In the genomic region with DNA sequence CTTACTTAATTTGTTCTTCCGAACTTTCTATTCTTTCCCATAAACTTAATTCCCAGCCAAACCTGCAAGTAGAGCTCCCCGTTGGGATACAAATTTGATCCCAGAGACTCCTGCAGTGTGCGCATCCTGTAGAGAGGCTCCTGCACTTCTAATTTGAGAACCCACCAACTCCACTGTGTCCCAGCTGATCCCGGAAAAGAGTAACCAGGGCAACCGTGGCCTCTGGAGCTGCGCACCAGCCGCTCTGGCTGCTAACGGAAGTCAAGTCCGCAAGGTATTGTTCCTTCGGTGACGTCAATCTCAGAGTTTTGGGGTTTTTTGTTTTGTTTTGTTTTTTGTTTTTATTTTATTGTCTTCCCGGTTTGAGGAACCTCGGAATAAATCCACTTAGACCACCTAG, we compare ENCODE assay signal across 17 mouse cellular contexts. TPM values are rescaled to one million over a fixed set of nuclear protein-coding genes. Genes with fewer than 3 reads are reported as not detected.
DNase-seq lines count a peak whose midpoint lies in the region; ATAC-seq and TF ChIP-seq lines count a peak whose summit lies in the region.
"Had no signal": no experiment of that assay in that cellular context is flagged by ENCODE, and none has a peak within 500 bp of the region (broad histone marks: within the 10 kb centered on the region; RNA-seq: fewer than 3 reads in every experiment).

No protein-coding gene starts in this region.

- H3K4me2 ChIP-seq in forebrain, embryonic 16.5 days (ENCODE audit: low read length), result no peak overlapping the region
- H3K4me2 ChIP-seq in forebrain, embryonic 15.5 days (replicated peaks), result no peak overlapping the region
- peak overlapping the region; percentile 33; the same call in 1 of the 2 replicates for H3K4me2 ChIP-seq in heart, postnatal 0 days (ENCODE audit: low read depth, low read length)
- H3K4me2 ChIP-seq in neural tube, embryonic 11.5 days (ENCODE audit: low read depth), result no peak overlapping the region
- H3K4me2 ChIP-seq in neural tube, embryonic 15.5 days, result no peak overlapping the region
- H3K4me2 ChIP-seq: embryonic facial prominence, embryonic 15.5 days; liver, embryonic 15.5 days had no signal

- TF ChIP-seq CTCF in heart, postnatal 0 days (IDR thresholded peaks at IDR 0.05; ENCODE audit: low read depth), result no peak

- no peak for DNase-seq in heart, postnatal 0 days (ENCODE audit: low spot score)
- DNase-seq in heart, adult 9 months (ENCODE audit: low spot score in 2 of 2), result no peak
- peak; percentile 36 for DNase-seq in neural tube, embryonic 11.5 days (ENCODE audit: low spot score)
- DNase-seq in adrenal gland, postnatal 10 days, result no peak
- DNase-seq in kidney, postnatal 14 days, result no peak
- DNase-seq: adrenal gland, postnatal 25 days; B cell, adult 2 months; cerebellum, postnatal 14 days; kidney, adult 11 months; kidney, postnatal 25 days had no signal

- no peak overlapping the region for H3K9ac ChIP-seq in forebrain, embryonic 16.5 days (replicated peaks; ENCODE audit: low read depth, low read length)
- no peak overlapping the region for H3K9ac ChIP-seq in forebrain, embryonic 15.5 days (replicated peaks)
- H3K9ac ChIP-seq in heart, postnatal 0 days (replicated peaks; ENCODE audit: low read depth, low read length), result no peak overlapping the region
- no peak overlapping the region for H3K9ac ChIP-seq in neural tube, embryonic 11.5 days (ENCODE audit: low read length)
- no peak overlapping the region for H3K9ac ChIP-seq in neural tube, embryonic 15.5 days (replicated peaks)
- H3K9ac ChIP-seq: embryonic facial prominence, embryonic 15.5 days; liver, embryonic 15.5 days had no signal

- H3K27ac ChIP-seq in forebrain, embryonic 16.5 days (ENCODE audit: low read length), result no peak overlapping the region
- no peak overlapping the region for H3K27ac ChIP-seq in forebrain, embryonic 15.5 days (replicated peaks)
- no peak overlapping the region for H3K27ac ChIP-seq in heart, postnatal 0 days (ENCODE audit: low read depth)
- H3K27ac ChIP-seq in neural tube, embryonic 11.5 days (ENCODE audit: low read depth, low read length), result no peak overlapping the region
- H3K27ac ChIP-seq in neural tube, embryonic 15.5 days (replicated peaks), result no peak overlapping the region
- H3K27ac ChIP-seq: embryonic facial prominence, embryonic 15.5 days; liver, embryonic 15.5 days had no signal

- ATAC-seq in forebrain, embryonic 16.5 days, result 0 out of 2 replicates have a peak, but pooled peaks have one; percentile 40
- ATAC-seq in forebrain, embryonic 15.5 days (replicated peaks), result no peak
- no peak for ATAC-seq in heart, postnatal 0 days (ENCODE audit: insufficient read depth, low read depth)
- no peak for ATAC-seq in neural tube, embryonic 11.5 days (ENCODE audit: insufficient read depth, low FRiP score, low TSS enrichment)
- no peak for ATAC-seq in neural tube, embryonic 15.5 days (ENCODE audit: low FRiP score)

- no peaks in the 10 kb centered on the region for H3K9me3 ChIP-seq in forebrain, embryonic 16.5 days (ENCODE audit: control insufficient read depth, low read length)
- no peaks in the 10 kb centered on the region for H3K9me3 ChIP-seq in forebrain, embryonic 15.5 days
- H3K9me3 ChIP-seq in heart, postnatal 0 days (replicated peaks; ENCODE audit: control insufficient read depth, low read length), result no peaks in the 10 kb centered on the region
- no peaks in the 10 kb centered on the region for H3K9me3 ChIP-seq in neural tube, embryonic 11.5 days (ENCODE audit: control insufficient read depth, low read length)
- H3K9me3 ChIP-seq in neural tube, embryonic 15.5 days (replicated peaks), result no peaks in the 10 kb centered on the region
- H3K9me3 ChIP-seq: embryonic facial prominence, embryonic 15.5 days; G1E; liver, embryonic 15.5 days had no signal

- H3K4me3 ChIP-seq in forebrain, embryonic 16.5 days (replicated peaks; ENCODE audit: low read length), result no peak overlapping the region
- H3K4me3 ChIP-seq in forebrain, embryonic 15.5 days, result no peak overlapping the region
- no peak overlapping the region for H3K4me3 ChIP-seq in heart, postnatal 0 days (ENCODE audit: low read depth, low read length)
- no peak overlapping the region for H3K4me3 ChIP-seq in neural tube, embryonic 11.5 days (ENCODE audit: low read depth, low read length)
- H3K4me3 ChIP-seq in neural tube, embryonic 15.5 days (replicated peaks), result no peak overlapping the region
- H3K4me3 ChIP-seq: embryonic facial prominence, embryonic 15.5 days; liver, embryonic 15.5 days; myocyte had no signal

- no peak for TF ChIP-seq EP300 in heart, postnatal 0 days (IDR thresholded peaks at IDR 0.05; ENCODE audit: low read depth)

- 0 out of 2 replicates have a peak, but pooled peaks cover under 1% of the 10 kb centered on the region for H3K4me1 ChIP-seq in forebrain, embryonic 16.5 days (replicated peaks; ENCODE audit: control insufficient read depth, insufficient read depth, low read length)
- H3K4me1 ChIP-seq in forebrain, embryonic 15.5 days, result no peaks in the 10 kb centered on the region
- no peaks in the 10 kb centered on the region for H3K4me1 ChIP-seq in heart, postnatal 0 days (ENCODE audit: control insufficient read depth, insufficient read depth)
- H3K4me1 ChIP-seq in neural tube, embryonic 11.5 days (ENCODE audit: control insufficient read depth, insufficient read depth, low read length), result no peaks in the 10 kb centered on the region
- peaks cover 6% of the 10 kb centered on the region; the same call in 1 of the 2 replicates for H3K4me1 ChIP-seq in neural tube, embryonic 15.5 days
- H3K4me1 ChIP-seq: liver, embryonic 15.5 days had no signal

- H3K36me3 ChIP-seq in forebrain, embryonic 16.5 days (ENCODE audit: control insufficient read depth, insufficient read depth), result no peaks in the 10 kb centered on the region
- no peaks in the 10 kb centered on the region for H3K36me3 ChIP-seq in forebrain, embryonic 15.5 days
- H3K36me3 ChIP-seq in heart, postnatal 0 days (replicated peaks; ENCODE audit: control insufficient read depth, insufficient read depth, low read length), result no peaks in the 10 kb centered on the region
- H3K36me3 ChIP-seq in neural tube, embryonic 11.5 days (ENCODE audit: control insufficient read depth, insufficient read depth, low read length), result no peaks in the 10 kb centered on the region
- no peaks in the 10 kb centered on the region for H3K36me3 ChIP-seq in neural tube, embryonic 15.5 days
- H3K36me3 ChIP-seq: embryonic facial prominence, embryonic 15.5 days; G1E; liver, embryonic 15.5 days had no signal

- 33% methylated on average over 13 of the region's 13 CpGs for WGBS in forebrain, embryonic 16.5 days
- 42% methylated on average over 13 of the region's 13 CpGs for WGBS in forebrain, embryonic 15.5 days
- 48% methylated on average over 13 of the region's 13 CpGs for WGBS in heart, postnatal 0 days
- WGBS in neural tube, embryonic 11.5 days, result 69% methylated on average over 13 of the region's 13 CpGs
- 54% methylated on average over 13 of the region's 13 CpGs for WGBS in neural tube, embryonic 15.5 days

- no peaks in the 10 kb centered on the region for H3K27me3 ChIP-seq in forebrain, embryonic 16.5 days (replicated peaks; ENCODE audit: control insufficient read depth, insufficient read depth, low read length)
- no peaks in the 10 kb centered on the region for H3K27me3 ChIP-seq in forebrain, embryonic 15.5 days
- H3K27me3 ChIP-seq in heart, postnatal 0 days (ENCODE audit: control insufficient read depth, insufficient read depth, low read length), result no peaks in the 10 kb centered on the region
- H3K27me3 ChIP-seq in neural tube, embryonic 11.5 days (ENCODE audit: control insufficient read depth, insufficient read depth, low read length), result no peaks in the 10 kb centered on the region
- no peaks in the 10 kb centered on the region for H3K27me3 ChIP-seq in neural tube, embryonic 15.5 days (replicated peaks)
- H3K27me3 ChIP-seq: embryonic facial prominence, embryonic 15.5 days; liver, embryonic 15.5 days had no signal

RNA-seq across cellular contexts. Expression of a gene that starts 10.5 kb away (rescaled TPM):
- 107 and 121 TPM in 2 replicates for polyA plus RNA-seq in forebrain, embryonic 16.5 days (2015; fragmentation: Nextera tagmentation; extraction: Ambion mirVana)
- polyA plus RNA-seq in forebrain, embryonic 15.5 days (2015; fragmentation: Nextera tagmentation; extraction: Ambion mirVana), result 112 and 113 TPM in 2 replicates
- 26.8 and 59.9 TPM in 2 replicates for total RNA-seq in heart, postnatal 0 days (2014; rRNA removed; ENCODE audit: low replicate concordance)
- polyA plus RNA-seq in heart, postnatal 0 days (2015; fragmentation: Nextera tagmentation; extraction: Ambion mirVana), result 65.8 and 71.8 TPM in 2 replicates
- polyA plus RNA-seq in neural tube, embryonic 11.5 days (2014; fragmentation: Nextera tagmentation; extraction: Ambion mirVana), result 102 and 104 TPM in 2 replicates
- polyA plus RNA-seq in neural tube, embryonic 15.5 days (2015; fragmentation: Nextera tagmentation; extraction: Ambion mirVana), result 143 and 150 TPM in 2 replicates
- total RNA-seq in adrenal gland, postnatal 10 days (2021), result 10 to 100 TPM; 37.9 to 41.8 TPM
